Mouse (Mus musculus) frontal cortex, adult 2 months (tissue): ENCODE measurements around the gene Fam187b. TPM values are rescaled to one million over a fixed set of nuclear protein-coding genes. Genes with fewer than 3 reads are reported as not detected.
A peak's percentile ranks its signal among the peaks of the same experiment; 100 is the strongest.
"Not testable (repeated sequence)": the region's sequence is repeated elsewhere in the genome, so short reads cannot be mapped to it uniquely, and the experiment has no call there.

ENCODE experiments used
- DNase-seq, 2 experiments: peaks; one replicate each; pipeline ENCODE4 v3.0.0; 2022; ENCODE audit warnings: low spot score in 1 of 2; ENCODE audit errors: extremely low spot score in 1 of 2
- polyA plus RNA-seq: library from polyadenylated mRNA; depleted of rRNA; stranded (reverse); fragments of >200 nt; gene quantifications from 2 replicates; pipeline ENCODE4 v1.2.3, GENCODE M21; 2012; rRNA removed

The Fam187b gene
- polyA plus RNA-seq, result 0.21 and 0.26 TPM in 2 replicates

- DNase-seq, result peak in 1 of 2 experiments; percentile 82
Observed at GRCm38 (mm10) chr7:30973501-30974289, at the start of gene Fam187b. Gene Fam187b (plus strand): TSS chr7:30973790.

DNA sequence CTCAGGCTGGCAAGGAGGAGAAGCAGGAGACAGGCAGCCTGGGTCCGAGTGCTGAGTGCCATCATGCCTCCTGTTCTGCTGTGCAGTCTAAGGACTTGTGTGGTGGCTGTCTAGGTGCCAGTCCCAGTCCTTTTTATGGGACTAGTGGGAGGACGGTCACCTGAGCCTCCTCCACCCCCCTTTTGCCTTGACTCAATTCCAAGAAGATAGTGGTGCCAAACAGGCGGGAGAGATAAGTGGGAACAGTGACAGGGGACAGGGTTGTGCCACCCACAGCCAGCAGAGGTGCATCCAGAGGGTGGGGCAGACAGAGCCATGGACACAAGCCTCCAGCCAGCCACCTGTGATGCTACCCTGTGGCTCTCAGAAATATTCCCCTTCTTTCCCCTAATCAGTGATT is 49.5 kb upstream of the Fam187b start:
- no peak for DNase-seq

DNA sequence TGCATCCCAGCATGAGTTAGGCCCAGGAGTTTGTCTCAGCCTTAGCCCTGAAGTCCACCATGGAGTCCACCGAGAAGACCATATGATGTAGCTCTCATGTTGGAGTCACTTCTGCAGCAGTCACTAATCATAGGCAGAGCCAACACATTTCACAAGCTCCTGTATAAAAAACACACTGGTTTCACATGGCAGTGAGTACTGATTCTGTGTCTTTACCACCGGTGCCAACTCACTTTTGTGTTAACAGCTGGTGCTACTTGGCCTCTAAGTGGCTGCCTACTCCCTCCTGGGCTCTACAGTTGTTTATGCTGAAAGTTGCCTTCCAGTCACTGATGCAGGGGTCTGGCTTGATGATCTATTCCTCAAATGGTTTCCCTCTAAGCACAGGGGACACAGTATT is 49.0 kb upstream of the Fam187b start, which contains the start of gene Hamp2:
Gene Hamp2 (minus strand): TSS at position 101 of the 400 bp plus-strand sequence.
- not testable (repeated sequence) for DNase-seq

GRCm38 (mm10) chr7:30935422-30936099 is 38.0 kb upstream of the Fam187b start:
- not testable (repeated sequence) for DNase-seq

DNA sequence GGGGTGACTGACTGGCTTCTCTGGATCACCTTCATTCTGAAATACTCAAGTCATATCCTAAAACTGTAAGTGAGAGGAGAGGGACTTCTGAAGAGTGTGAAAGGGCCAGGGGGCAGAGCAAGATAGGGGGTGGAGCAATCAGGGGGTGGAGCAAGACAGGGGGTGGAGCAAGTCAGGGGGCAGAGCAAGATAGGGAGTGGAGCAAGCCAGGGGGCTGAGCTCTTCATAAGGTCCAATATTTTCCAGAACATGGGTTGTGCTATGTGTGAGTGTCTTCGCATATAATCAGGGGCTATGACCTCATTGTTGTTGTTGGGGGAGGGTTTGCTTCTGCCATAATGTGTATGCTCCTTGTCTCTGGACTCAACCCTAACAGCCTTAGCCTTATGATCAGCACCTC is 33.5 kb upstream of the Fam187b start:
- DNase-seq, result not testable (repeated sequence)

DNA sequence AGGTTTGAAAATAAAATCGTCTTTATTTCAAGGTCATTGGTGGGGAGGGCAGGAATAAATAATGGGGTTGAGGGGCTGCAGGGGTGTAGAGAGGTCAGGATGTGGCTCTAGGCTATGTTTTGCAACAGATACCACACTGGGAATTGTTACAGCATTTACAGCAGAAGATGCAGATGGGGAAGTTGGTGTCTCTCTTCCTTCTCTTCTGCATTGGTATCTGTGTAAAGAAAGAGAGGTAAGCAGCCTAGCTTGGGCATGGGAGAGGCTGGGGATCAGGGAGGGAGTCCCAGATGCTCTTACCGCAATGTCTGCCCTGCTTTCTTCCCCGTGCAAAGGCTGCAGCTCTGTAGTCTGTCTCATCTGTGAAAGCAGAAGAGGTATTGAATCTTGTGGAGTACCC is 31.2 kb upstream of the Fam187b start:
- not testable (repeated sequence) for DNase-seq

- no peak for DNase-seq
Observed at GRCm38 (mm10) chr7:30943909-30944635, 29.5 kb upstream of the Fam187b start, which contains the start of gene Hamp. Gene Hamp (minus strand): TSS chr7:30944032.

DNA sequence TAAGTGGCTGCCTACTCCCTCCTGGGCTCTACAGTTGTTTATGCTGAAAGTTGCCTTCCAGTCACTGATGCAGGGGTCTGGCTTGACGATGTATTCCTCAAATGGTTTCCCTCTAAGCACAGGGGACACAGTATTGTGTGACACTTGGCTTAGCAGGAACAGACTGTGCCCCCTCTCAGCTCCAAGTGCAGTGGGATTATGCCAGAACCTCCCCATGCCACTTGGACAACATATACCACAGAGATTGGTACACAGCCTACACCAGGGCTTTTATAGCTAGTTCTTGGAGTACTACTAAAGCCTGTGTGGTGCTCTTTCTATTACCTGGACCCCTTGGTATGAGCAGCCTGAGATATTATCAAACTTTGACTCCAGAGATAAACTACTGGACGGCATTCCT is 28.9 kb upstream of the Fam187b start:
- not testable (repeated sequence) for DNase-seq

DNA sequence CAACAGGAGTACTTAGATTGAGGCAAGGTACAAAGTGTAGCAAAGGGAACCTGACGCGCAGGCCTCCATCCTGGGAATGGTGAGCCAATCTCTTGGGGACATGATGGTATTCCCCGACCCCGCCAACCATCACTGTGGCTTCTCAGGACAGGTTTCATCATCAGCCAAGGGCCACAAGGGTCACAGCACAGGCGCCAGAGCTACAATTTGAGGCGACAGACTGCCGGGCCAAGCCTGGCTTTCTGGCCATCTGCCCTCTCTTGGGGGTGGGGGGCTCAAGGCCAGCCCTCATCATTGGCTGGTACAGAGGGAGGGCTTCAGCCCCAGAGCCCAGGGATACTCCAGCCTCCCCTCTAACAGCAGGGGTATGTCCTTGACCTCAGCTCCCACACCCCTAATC is 28.1 kb upstream of the Fam187b start:
- DNase-seq, result not testable (repeated sequence)

DNA sequence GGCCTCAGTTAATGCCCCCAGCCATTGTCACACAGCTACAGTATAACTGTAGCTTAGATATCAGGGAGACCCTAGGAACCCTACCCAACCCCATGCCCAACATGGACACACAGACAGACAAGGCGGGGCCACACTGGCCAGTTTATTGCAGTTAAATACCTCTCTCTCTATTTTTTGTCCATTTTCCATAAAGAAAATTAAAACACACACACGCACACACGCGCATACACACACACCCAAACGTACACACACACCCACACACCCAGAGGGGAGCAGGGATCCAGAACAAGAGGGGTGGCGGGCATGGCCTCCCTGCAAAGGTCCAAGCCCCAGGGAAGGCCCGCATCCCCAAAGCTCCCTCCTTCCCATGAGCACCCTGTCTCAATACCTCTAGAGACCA is 27.7 kb upstream of the Fam187b start:
- DNase-seq, result no peak

DNA sequence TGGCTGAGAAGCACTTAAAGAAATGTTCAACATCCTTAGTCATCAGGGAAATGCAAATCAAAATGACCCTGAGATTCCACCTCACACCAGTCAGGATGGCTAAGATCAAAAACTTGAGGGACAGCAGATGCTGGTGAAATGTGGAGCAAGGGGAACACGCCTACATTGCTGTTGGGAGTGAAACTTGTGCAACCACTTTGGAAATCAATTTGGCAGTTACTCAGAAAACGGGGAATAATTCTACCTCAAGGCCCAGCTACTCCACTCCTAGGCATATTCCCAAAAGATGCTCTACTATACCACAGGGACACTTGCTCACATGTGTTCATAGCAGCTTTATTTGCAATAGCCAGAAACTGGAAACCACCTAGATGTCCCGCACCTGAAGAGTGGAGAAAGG is 23.7 kb upstream of the Fam187b start:
- DNase-seq, result not testable (repeated sequence)

DNA sequence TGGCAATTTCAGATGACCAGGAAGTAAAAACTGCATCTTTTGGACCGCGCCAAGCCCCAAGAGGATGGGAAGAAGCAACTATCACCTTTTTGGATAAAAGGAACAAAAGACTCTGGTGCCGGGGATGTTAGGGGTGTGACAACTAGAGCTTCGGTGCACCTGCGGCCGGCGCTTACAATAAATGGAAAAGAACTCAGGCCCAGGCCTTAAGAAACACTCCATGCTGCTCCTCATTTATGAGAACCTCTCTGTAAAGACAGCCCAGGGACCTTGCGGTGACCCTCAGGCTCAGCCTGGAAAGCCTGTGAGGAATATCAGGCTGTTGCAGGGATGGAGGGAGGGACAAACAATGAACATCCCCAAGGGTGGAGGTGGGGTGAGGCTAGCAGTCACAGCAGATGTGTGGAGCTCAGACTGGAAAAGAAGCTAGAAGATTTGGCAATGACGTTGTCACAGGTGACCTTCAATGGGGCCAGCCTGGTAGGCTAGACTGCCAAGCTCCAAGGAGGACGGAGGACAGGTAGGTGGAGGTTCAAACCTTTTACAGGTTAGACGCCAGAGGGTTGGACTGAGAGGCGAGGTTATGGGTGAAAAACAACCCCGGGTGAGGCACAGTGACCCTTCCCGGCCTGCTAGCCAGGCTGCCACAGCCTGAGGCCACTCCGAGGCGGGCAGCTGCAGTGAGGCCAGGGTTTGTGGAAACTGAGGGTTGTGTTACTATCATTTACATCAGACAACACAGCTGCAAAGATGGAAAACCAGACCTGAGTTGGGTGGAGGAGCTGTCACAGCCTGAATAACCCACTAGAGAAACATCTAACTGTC is 20.9 kb upstream of the Fam187b start:
- DNase-seq, result no peak

- DNase-seq, result no peak
Observed at GRCm38 (mm10) chr7:30953459-30953858, 20.1 kb upstream of the Fam187b start.

- DNase-seq, result no peak
Observed at GRCm38 (mm10) chr7:30954036-30954435, 19.6 kb upstream of the Fam187b start.

DNA sequence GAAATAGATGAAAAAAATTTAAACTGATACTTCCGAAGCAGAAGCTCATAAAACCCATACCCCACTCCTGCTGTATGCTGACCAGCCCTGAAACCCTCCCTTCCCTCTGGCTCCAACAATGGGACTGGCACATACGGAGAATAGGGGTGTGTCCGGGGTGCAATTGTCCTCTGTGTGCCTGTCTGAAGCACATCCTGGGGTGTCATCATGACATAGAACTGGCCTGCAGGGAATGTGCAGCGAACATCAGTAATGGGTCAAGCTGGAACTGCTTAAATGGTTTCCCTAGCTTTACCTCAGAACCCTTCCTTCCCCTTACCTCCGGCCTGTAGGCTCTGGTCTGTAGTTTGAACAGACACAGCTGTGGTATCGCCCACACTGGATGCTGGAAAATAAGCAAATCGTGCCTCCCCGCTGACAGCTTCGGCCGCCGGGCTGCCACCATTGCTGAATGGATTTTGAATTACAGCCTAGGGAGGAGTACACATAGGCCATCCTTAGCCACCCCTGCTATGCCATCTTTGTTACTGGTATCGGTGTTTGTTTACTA is 18.5 kb upstream of the Fam187b start:
- peak in 1 of 2 experiments; percentile 16 for DNase-seq

GRCm38 (mm10) chr7:30955584-30956356 is 17.8 kb upstream of the Fam187b start:
- DNase-seq, result peak in 1 of 2 experiments; percentile 80

- DNase-seq, result no peak
Observed at GRCm38 (mm10) chr7:30956357-30956751, 17.2 kb upstream of the Fam187b start.

DNA sequence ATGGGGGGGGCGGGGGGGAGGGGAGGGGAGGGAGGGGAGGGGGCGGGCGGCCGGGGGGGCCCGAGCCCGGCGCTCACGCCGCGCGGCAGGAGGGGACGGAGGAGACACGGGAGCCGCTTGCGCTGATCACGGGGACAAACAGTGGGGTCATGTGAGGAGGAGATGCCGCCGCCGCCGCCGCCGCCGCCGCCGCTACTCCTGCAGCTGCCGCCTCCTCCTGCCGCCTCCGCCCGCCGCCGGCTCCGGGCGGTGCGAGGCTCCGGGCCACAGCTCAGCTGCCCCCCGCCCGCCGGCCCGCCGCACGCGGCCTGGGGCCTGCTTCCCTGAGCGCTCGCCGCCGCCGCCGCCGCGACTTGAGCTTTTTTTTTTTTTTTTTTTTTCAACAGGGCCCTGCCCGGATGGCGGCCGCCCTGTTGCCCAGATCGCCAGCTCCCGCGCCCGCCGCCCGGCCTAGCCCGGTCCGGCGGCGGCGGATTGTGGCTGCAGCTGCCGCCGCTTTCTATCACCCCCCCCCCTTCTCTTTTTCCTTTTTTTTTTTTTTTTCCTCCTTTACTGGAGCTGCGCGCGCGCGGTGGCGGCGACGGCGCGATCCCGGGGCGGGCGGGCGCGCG is 16.7 kb upstream of the Fam187b start, which contains the start of gene Usf2:
Gene Usf2 (minus strand): TSS at position 48 of the 611 bp plus-strand sequence.
- peak in 1 of 2 experiments; percentile 81 for DNase-seq
